Mouse (Mus musculus): ENCODE results near the gene Elp1.
A peak's percentile ranks its signal among the peaks of the same experiment; 100 is the strongest.

The Elp1 gene

GRCm38 (mm10) chr4:56801907-56802668 lies at the start of gene Elp1, which contains the start of gene Fam206a:
Gene Elp1 (minus strand): TSS chr4:56802331.
Gene Fam206a (plus strand): TSS chr4:56802345.
- DNase-seq (ENCODE audit: low read depth in 2 of 2, low spot score in 2 of 2), result peak; percentile 95 to 98

GRCm38 (mm10) chr4:56850724-56851123 lies 48.6 kb upstream of the Elp1 start:
- DNase-seq (ENCODE audit: low read depth in 2 of 2, low spot score in 2 of 2), result no peak

- no peak for DNase-seq (ENCODE audit: low read depth in 2 of 2, low spot score in 2 of 2)
These were observed 45.9 kb upstream of the Elp1 start for GRCm38 (mm10) chr4:56848044-56848443.

- DNase-seq (ENCODE audit: low read depth in 2 of 2, low spot score in 2 of 2), result no peak
These were observed 45.3 kb upstream of the Elp1 start for GRCm38 (mm10) chr4:56847400-56847799.

- DNase-seq (ENCODE audit: low read depth in 2 of 2, low spot score in 2 of 2), result no peak
These were observed 43.9 kb upstream of the Elp1 start for GRCm38 (mm10) chr4:56845896-56846533.

GRCm38 (mm10) chr4:56844911-56845310 lies 42.8 kb upstream of the Elp1 start:
- DNase-seq (ENCODE audit: low read depth in 2 of 2, low spot score in 2 of 2), result no peak

- no peak for DNase-seq (ENCODE audit: low read depth in 2 of 2, low spot score in 2 of 2)
These were observed 41.8 kb upstream of the Elp1 start for GRCm38 (mm10) chr4:56843963-56844362.

- no peak for DNase-seq (ENCODE audit: low read depth in 2 of 2, low spot score in 2 of 2)
These were observed 40.4 kb upstream of the Elp1 start for GRCm38 (mm10) chr4:56842501-56842900.

- no peak for DNase-seq (ENCODE audit: low read depth in 2 of 2, low spot score in 2 of 2)
These were observed 38.2 kb upstream of the Elp1 start for GRCm38 (mm10) chr4:56840297-56840696.

GRCm38 (mm10) chr4:56837661-56838060 lies 35.5 kb upstream of the Elp1 start:
- no peak for DNase-seq (ENCODE audit: low read depth in 2 of 2, low spot score in 2 of 2)

- DNase-seq (ENCODE audit: low read depth in 2 of 2, low spot score in 2 of 2), result no peak
These were observed 29.9 kb upstream of the Elp1 start for GRCm38 (mm10) chr4:56831998-56832397.

GRCm38 (mm10) chr4:56831013-56831609 lies 29.0 kb upstream of the Elp1 start:
- DNase-seq (ENCODE audit: low read depth in 2 of 2, low spot score in 2 of 2), result no peak

GRCm38 (mm10) chr4:56829511-56829921 lies 27.4 kb upstream of the Elp1 start:
- no peak for DNase-seq (ENCODE audit: low read depth in 2 of 2, low spot score in 2 of 2)

- DNase-seq (ENCODE audit: low read depth in 2 of 2, low spot score in 2 of 2), result no peak
These were observed 26.8 kb upstream of the Elp1 start for GRCm38 (mm10) chr4:56828932-56829331.

- DNase-seq (ENCODE audit: low read depth in 2 of 2, low spot score in 2 of 2), result no peak
These were observed 22.1 kb upstream of the Elp1 start for GRCm38 (mm10) chr4:56824231-56824630.

- DNase-seq (ENCODE audit: low read depth in 2 of 2, low spot score in 2 of 2), result no peak
These were observed 18.0 kb upstream of the Elp1 start for GRCm38 (mm10) chr4:56820017-56820550.

- DNase-seq (ENCODE audit: low read depth in 2 of 2, low spot score in 2 of 2), result no peak
These were observed 13.0 kb upstream of the Elp1 start for GRCm38 (mm10) chr4:56815131-56815530.

GRCm38 (mm10) chr4:56812096-56812495 lies 10.0 kb upstream of the Elp1 start:
- DNase-seq (ENCODE audit: low read depth in 2 of 2, low spot score in 2 of 2), result no peak

- no peak for DNase-seq (ENCODE audit: low read depth in 2 of 2, low spot score in 2 of 2)
These were observed 9.5 kb upstream of the Elp1 start for GRCm38 (mm10) chr4:56811642-56812041.

GRCm38 (mm10) chr4:56809050-56809449 lies 6.9 kb upstream of the Elp1 start:
- no peak for DNase-seq (ENCODE audit: low read depth in 2 of 2, low spot score in 2 of 2)

GRCm38 (mm10) chr4:56802669-56803150 lies 579 bp upstream of the Elp1 start:
- no peak for DNase-seq (ENCODE audit: low read depth in 2 of 2, low spot score in 2 of 2)

- DNase-seq (ENCODE audit: low read depth in 2 of 2, low spot score in 2 of 2), result no peak
These were observed 10.8 kb downstream of the Elp1 start for GRCm38 (mm10) chr4:56791373-56791772.

All from CD8-positive naive resting alpha-beta T cell, adult 2 months (primary cell).